ENCODE assay signal across 7 mouse cellular contexts in genomic region chr3:115815168-115815567, GRCm38 (mm10).
DNase-seq lines count a peak whose midpoint lies in the region; TF ChIP-seq lines count a peak whose summit lies in the region.

No protein-coding gene starts in this region.

- DNase-seq in MEL-GATA-1-ER (ENCODE audit: extremely low read depth, low read depth), result peak; percentile 37
- DNase-seq in kidney, adult 2 months, result peak; percentile 13
- peak; percentile 62 for DNase-seq in lung, postnatal 36 days
- no peak for DNase-seq in urinary bladder, adult 18-20 months (ENCODE audit: low spot score in 2 of 2)
- DNase-seq in embryo, embryonic 10.5 days (ENCODE audit: low spot score), result no peak
- no peak for DNase-seq in left cerebral cortex, postnatal 10 days (ENCODE audit: extremely low spot score in 1 of 2, low spot score in 2 of 2)

- no peak for TF ChIP-seq POLR2A in kidney, adult 2 months (IDR thresholded peaks at IDR 0.05; ENCODE audit: low read depth, low read length)

- H3K27me3 ChIP-seq in kidney, adult 2 months (replicated peaks; ENCODE audit: control insufficient read depth, insufficient read depth, low read length), result no peaks in the 10 kb centered on the region

- 50% methylated on average over 4 of the region's 4 CpGs for WGBS in kidney, adult 2 months

- H3K27ac ChIP-seq in brown adipose tissue, adult 24 weeks (replicated peaks; ENCODE audit: low read depth, low read length), result peak overlapping the region; percentile 100
- H3K27ac ChIP-seq in kidney, adult 2 months (ENCODE audit: insufficient read depth, low read depth, low read length), result peak overlapping the region; percentile 92

- peaks cover 5% of the 10 kb centered on the region for H3K4me1 ChIP-seq in brown adipose tissue, adult 24 weeks (ENCODE audit: control insufficient read depth, insufficient read depth, insufficient read length, low read length)
- H3K4me1 ChIP-seq in kidney, adult 2 months (ENCODE audit: control insufficient read depth, insufficient read depth, low read length), result peaks cover 6% of the 10 kb centered on the region

- intact Hi-C loops in left cerebral cortex, postnatal 10 days (cut with DNase I), result no loop called here

- no peak for TF ChIP-seq CTCF in kidney, adult 2 months (conservative IDR thresholded peaks at IDR 0.05; ENCODE audit: insufficient read depth, insufficient read length, low read depth, low read length)

- H3K4me3 ChIP-seq in brown adipose tissue, adult 24 weeks (ENCODE audit: insufficient read depth, low read depth, low read length), result no peak overlapping the region
- no peak overlapping the region for H3K4me3 ChIP-seq in kidney, adult 2 months (ENCODE audit: insufficient read depth, low read depth, low read length)

- H3K36me3 ChIP-seq in kidney, adult 2 months (ENCODE audit: control insufficient read depth, insufficient read depth, low read length), result no peaks in the 10 kb centered on the region

Comparison
In these comparisons a context has a peak if more than half of its experiments do, and no peak if none do; other contexts are left out.
1. DNase-seq: peak in MEL-GATA-1-ER (single experiment), kidney, adult 2 months (single experiment) and lung, postnatal 36 days (single experiment); none in urinary bladder, adult 18-20 months (0 of 2), embryo, embryonic 10.5 days (single experiment) and left cerebral cortex, postnatal 10 days (0 of 2).